Mouse (Mus musculus) bone marrow macrophage, adult 2 months (primary cell): ENCODE results near the gene Zfand3.

ENCODE experiments used
- CTCF ChIP-seq: IDR thresholded peaks from 2 replicates; pipeline ENCODE4 v1.5.1; 2012; ENCODE audit warnings: low read depth, mild to moderate bottlenecking, low read length, moderate library complexity
- POLR2A ChIP-seq: IDR thresholded peaks from 2 replicates; pipeline ENCODE4 v1.6.1; 2012; ENCODE audit warnings: mild to moderate bottlenecking, low read depth, low read length, borderline replicate concordance

DNA sequence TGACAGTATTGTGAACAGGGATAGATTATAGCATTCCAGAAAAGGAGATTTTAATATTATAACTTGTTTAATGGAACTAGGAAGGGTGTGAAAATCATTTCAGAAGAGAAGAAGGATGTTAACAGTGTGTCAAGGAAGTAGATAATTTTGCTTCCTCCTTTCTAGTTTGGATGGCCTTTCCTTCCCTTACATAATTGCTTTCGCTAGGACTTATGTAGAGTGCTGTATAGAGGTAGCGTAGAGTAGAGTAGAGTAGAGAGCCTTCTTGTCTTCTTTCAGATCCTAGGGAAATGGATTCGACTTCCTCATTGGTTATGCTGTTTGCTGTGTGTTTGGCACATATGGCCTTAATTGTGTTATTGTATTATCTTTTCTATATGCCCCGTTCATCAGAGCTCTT, 132.6 kb downstream of the Zfand3 start:
- TF ChIP-seq POLR2A (no peak), CTCF (no peak)
